Mouse (Mus musculus) CD8-positive naive resting alpha-beta T cell, adult 2 months (primary cell): ENCODE measurements around the gene Ecel1.
A peak's percentile ranks its signal among the peaks of the same experiment; 100 is the strongest.

ENCODE experiments used
- DNase-seq, 2 experiments: peaks; one replicate each; pipeline ENCODE4 v3.0.0; 2022; ENCODE audit warnings: low read depth in 2 of 2, low spot score in 2 of 2

Ecel1 gene

GRCm38 (mm10) chr1:87102114-87102513 is 54.2 kb downstream of the Ecel1 start:
- DNase-seq = no peak

GRCm38 (mm10) chr1:87101411-87101810 is 54.9 kb downstream of the Ecel1 start, which contains the start of gene Alpi:
Gene Alpi, minus strand, starts transcription at chr1:87101606.
- DNase-seq = no peak

- DNase-seq = peak in 1 of 2 experiments; percentile 18
These were observed 57.9 kb downstream of the Ecel1 start for GRCm38 (mm10) chr1:87098358-87098975.
